Mouse (Mus musculus) stomach, postnatal 0 days (tissue): Measurements from ENCODE around the gene S100a7a. TPM values are rescaled to one million over a fixed set of nuclear protein-coding genes. Genes with fewer than 3 reads are reported as not detected.

Experiments used
- ATAC-seq: fragments of 200-750 bp; cut with Nextera tagmentation; 2 replicates; pipeline ENCODE4 v1.8.0; 2017; ENCODE audit not compliant: low FRiP score, low TSS enrichment
- DNase-seq: peaks from one replicate; pipeline ENCODE4 v3.0.0-alpha.2; 2016; ENCODE audit warnings: low spot score
- H3K27ac ChIP-seq: fragments of 300-500 bp; sonication (generic); replicated peaks from 2 replicates; pipeline ENCODE4 v1.5.1; 2014; ENCODE audit warnings: mild to moderate bottlenecking, control low read depth
- H3K27me3 ChIP-seq: fragments of 300-500 bp; sonication (generic); 2 replicates; pipeline ENCODE4 v1.6.1; 2014; ENCODE audit warnings: low read length; ENCODE audit not compliant: control insufficient read depth, insufficient read depth
- H3K36me3 ChIP-seq: fragments of 300-500 bp; sonication (generic); 2 replicates; pipeline ENCODE4 v1.6.1; 2014; ENCODE audit warnings: low read length, mixed read lengths; ENCODE audit not compliant: control insufficient read depth, insufficient read depth
- H3K4me1 ChIP-seq: fragments of 300-500 bp; sonication (generic); replicated peaks from 2 replicates; pipeline ENCODE4 v1.6.1; 2014; ENCODE audit warnings: antibody characterized with exemption; ENCODE audit not compliant: control insufficient read depth, insufficient read depth
- H3K4me2 ChIP-seq: fragments of 300-500 bp; sonication (generic); replicated peaks from 2 replicates; pipeline ENCODE4 v1.6.1; 2014; ENCODE audit warnings: low read depth, mild to moderate bottlenecking, control low read depth, moderate library complexity
- H3K4me3 ChIP-seq: fragments of 300-500 bp; sonication (generic); 2 replicates; pipeline ENCODE4 v1.5.1; 2014; ENCODE audit warnings: low read depth, low read length, control low read depth
- H3K9ac ChIP-seq: fragments of 300-500 bp; sonication (generic); 2 replicates; pipeline ENCODE4 v1.6.1; 2014; ENCODE audit warnings: mild to moderate bottlenecking, low read length, control low read depth, mixed read lengths
- H3K9me3 ChIP-seq: fragments of 300-500 bp; sonication (generic); 2 replicates; pipeline ENCODE4 v1.6.1; 2016; ENCODE audit warnings: low read length; ENCODE audit not compliant: control insufficient read depth
- CTCF ChIP-seq: IDR thresholded peaks from 2 replicates; pipeline ENCODE4 v1.5.1; 2016; ENCODE audit warnings: antibody characterized with exemption, low read depth, mild to moderate bottlenecking, moderate library complexity
- EP300 ChIP-seq: optimal IDR thresholded peaks from 2 replicates; pipeline ENCODE3; 2016; ENCODE audit warnings: antibody characterized with exemption
- WGBS: fragments of 180-500 bp; shearing (Covaris S2); extraction: QIAGEN DNeasy Blood & Tissue Kit; methylation state at CpG from one replicate; pipeline ENCODE4 v1.1.7; 2014; 5-methylcytosine and 5-hydroxymethylcytosine counted together
- polyA plus RNA-seq: library from polyadenylated mRNA; unstranded; fragments of >200 nt; fragmentation: Nextera tagmentation; extraction: Ambion mirVana; gene quantifications from 2 replicates; pipeline ENCODE4 v1.2.1, GENCODE M21; 2015

The S100a7a gene
- polyA plus RNA-seq, 1 experiment from 2014 or later, result 24.5 TPM

GRCm38 (mm10) chr3:90623435-90624071 is 30.3 kb upstream of the S100a7a start:
- Histone ChIP-seq H3K36me3 (no peaks in the 10 kb centered on the region), H3K9ac (no peak overlapping the region), H3K27ac (peak overlapping the region; percentile 14; the same call in 1 of the 2 replicates), H3K27me3 (no peaks in the 10 kb centered on the region), H3K4me2 (no peak overlapping the region), H3K4me1 (no peaks in the 10 kb centered on the region), H3K9me3 (no peaks in the 10 kb centered on the region), H3K4me3 (no peak overlapping the region)
- DNase-seq (peak; percentile 88), ATAC-seq (no peak)
- TF ChIP-seq CTCF (no peak), EP300 (no peak)
- WGBS, result 24% methylated on average over 2 of the region's 2 CpGs

GRCm38 (mm10) chr3:90625496-90625895 is 28.3 kb upstream of the S100a7a start:
- no peaks in the 10 kb centered on the region for H3K9me3 ChIP-seq
- ATAC-seq, result no peak
- no peak overlapping the region for H3K9ac ChIP-seq
- H3K36me3 ChIP-seq, result no peaks in the 10 kb centered on the region
- DNase-seq, result peak; percentile 13
- H3K4me3 ChIP-seq, result no peak overlapping the region
- no peaks in the 10 kb centered on the region for H3K27me3 ChIP-seq
- no peaks in the 10 kb centered on the region for H3K4me1 ChIP-seq
- peak overlapping the region; percentile 79 for H3K27ac ChIP-seq
- no peak for TF ChIP-seq EP300
- TF ChIP-seq CTCF, result no peak
- no peak overlapping the region for H3K4me2 ChIP-seq
- WGBS, result 78% methylated on average over 5 of the region's 5 CpGs

GRCm38 (mm10) chr3:90626266-90627021 is 27.4 kb upstream of the S100a7a start:
- Histone ChIP-seq H3K4me1 (no peaks in the 10 kb centered on the region), H3K4me2 (peak overlapping the region; percentile 15; the same call in 1 of the 2 replicates), H3K9me3 (no peaks in the 10 kb centered on the region), H3K9ac (no peak overlapping the region), H3K36me3 (no peaks in the 10 kb centered on the region), H3K27me3 (no peaks in the 10 kb centered on the region), H3K27ac (peak overlapping the region; percentile 90), H3K4me3 (no peak overlapping the region)
- ATAC-seq, result peak; percentile 78
- WGBS, result 33% methylated on average over 9 of the region's 9 CpGs
- TF ChIP-seq EP300 (no peak), CTCF (no peak)
- peak; percentile 73 for DNase-seq

DNA sequence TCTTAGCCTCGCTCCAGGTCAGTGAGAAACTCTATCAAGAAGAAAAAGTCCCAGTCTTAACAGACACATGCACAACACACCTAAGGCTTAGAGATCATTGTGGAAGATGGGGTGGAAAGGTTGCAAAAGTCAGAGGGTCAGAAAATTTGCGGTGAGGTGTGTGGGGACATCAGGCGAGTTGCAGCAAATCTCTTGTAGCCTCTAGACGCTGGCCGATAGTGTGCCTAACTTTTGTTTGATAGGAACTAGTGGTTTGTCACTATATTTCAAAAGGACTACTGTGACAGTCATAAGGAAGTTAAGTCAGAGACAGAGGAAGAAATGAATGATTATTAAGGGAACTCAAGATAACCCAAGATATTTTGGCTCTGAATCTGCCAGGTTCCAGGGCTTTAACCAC is 26.5 kb upstream of the S100a7a start:
- ATAC-seq, result no peak
- H3K4me2 ChIP-seq, result no peak overlapping the region; the same call in 1 of the 2 replicates
- DNase-seq, result peak; percentile 12
- no peaks in the 10 kb centered on the region for H3K9me3 ChIP-seq
- H3K9ac ChIP-seq, result no peak overlapping the region
- no peaks in the 10 kb centered on the region for H3K27me3 ChIP-seq
- H3K4me3 ChIP-seq, result no peak overlapping the region
- peak overlapping the region; percentile 90 for H3K27ac ChIP-seq
- no peaks in the 10 kb centered on the region for H3K36me3 ChIP-seq
- H3K4me1 ChIP-seq, result no peaks in the 10 kb centered on the region
- no peak for TF ChIP-seq CTCF
- TF ChIP-seq EP300, result no peak
- 77% methylated on average over 5 of the region's 5 CpGs for WGBS

DNA sequence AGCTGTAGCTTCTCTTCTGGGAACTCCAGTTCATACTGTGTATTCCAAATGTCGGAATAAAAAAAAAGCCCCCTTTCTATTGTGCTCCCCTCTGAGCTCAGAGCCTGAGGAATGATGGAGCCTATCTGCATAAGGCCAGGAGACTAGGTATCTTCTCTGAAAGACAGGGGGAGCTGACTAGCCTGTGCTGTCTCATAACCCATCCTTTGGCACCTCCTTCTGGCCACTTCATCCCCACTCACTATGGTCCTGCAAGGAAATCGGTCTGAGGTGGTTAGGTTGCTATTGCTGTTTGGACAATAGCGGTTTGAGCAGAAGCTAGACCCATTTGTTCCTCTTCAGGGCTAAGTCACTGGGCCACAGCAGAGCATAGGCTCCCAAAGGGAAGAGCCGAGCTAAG is 26.0 kb upstream of the S100a7a start:
- DNase-seq, result peak; percentile 65
- WGBS, result 54% methylated on average over 4 of the region's 4 CpGs
- no peaks in the 10 kb centered on the region for H3K27me3 ChIP-seq

DNA sequence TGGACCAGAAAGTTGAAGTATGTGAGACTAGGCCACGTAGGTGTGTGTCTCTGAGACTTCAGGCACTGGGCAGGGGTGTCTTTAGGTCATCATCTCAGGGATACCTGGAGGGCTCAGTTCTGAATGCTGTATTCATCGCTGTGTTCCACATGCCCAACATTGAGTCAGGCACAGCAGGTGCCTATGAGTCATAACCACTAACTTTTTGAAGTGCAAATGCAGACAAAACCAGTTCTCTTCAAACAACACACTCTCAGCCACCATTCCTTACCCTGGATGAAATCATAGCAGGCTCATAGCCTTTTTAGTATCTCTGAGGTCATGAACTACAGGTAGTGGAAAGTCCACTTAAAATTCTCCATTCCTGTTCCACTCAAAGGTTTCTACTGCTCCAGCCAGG is 24.5 kb upstream of the S100a7a start:
- H3K4me1 ChIP-seq, result no peaks in the 10 kb centered on the region
- H3K9me3 ChIP-seq, result no peaks in the 10 kb centered on the region
- no peaks in the 10 kb centered on the region for H3K36me3 ChIP-seq
- no peak overlapping the region for H3K4me2 ChIP-seq
- DNase-seq, result peak; percentile 14
- no peak overlapping the region for H3K27ac ChIP-seq
- TF ChIP-seq CTCF (no peak), EP300 (no peak)
- 59% methylated on average over 2 of the region's 2 CpGs for WGBS
- no peaks in the 10 kb centered on the region for H3K27me3 ChIP-seq
- peak; percentile 46 for ATAC-seq
- H3K9ac ChIP-seq, result no peak overlapping the region
- no peak overlapping the region for H3K4me3 ChIP-seq

More for the DNA sequence above, 26.0 kb upstream of the S100a7a start:
- no peak for ATAC-seq
- TF ChIP-seq EP300 (no peak), CTCF (peak; percentile 92)
- Histone ChIP-seq H3K4me1 (no peaks in the 10 kb centered on the region), H3K36me3 (no peaks in the 10 kb centered on the region), H3K27ac (peak overlapping the region; percentile 30; the same call in 1 of the 2 replicates), H3K4me3 (no peak overlapping the region), H3K9ac (no peak overlapping the region), H3K4me2 (no peak overlapping the region), H3K9me3 (no peaks in the 10 kb centered on the region)
